Mouse (Mus musculus) bone marrow macrophage, adult 2 months (primary cell): ENCODE results near the gene Ighmbp2.

ENCODE experiments used
- CTCF ChIP-seq: IDR thresholded peaks from 2 replicates; pipeline ENCODE4 v1.5.1; 2012; ENCODE audit warnings: low read depth, mild to moderate bottlenecking, low read length, moderate library complexity
- POLR2A ChIP-seq: IDR thresholded peaks from 2 replicates; pipeline ENCODE4 v1.6.1; 2012; ENCODE audit warnings: mild to moderate bottlenecking, low read depth, low read length, borderline replicate concordance

GRCm38 (mm10) chr19:3269803-3270202 is 13.0 kb downstream of the Ighmbp2 start:
- no peak for TF ChIP-seq POLR2A
- no peak for TF ChIP-seq CTCF
